Mouse (Mus musculus): ENCODE results near the gene Pou2f1. TPM values are rescaled to one million over a fixed set of nuclear protein-coding genes. Genes with fewer than 3 reads are reported as not detected.

Gene Pou2f1
- polyA plus RNA-seq, 1 experiment = 22.9 TPM

GRCm38 (mm10) chr1:165930510-165930909, 72.0 kb downstream of the Pou2f1 start:
- WGBS = 82% methylated on average over 3 of the region's 3 CpGs
- Histone ChIP-seq H3K27me3 (ENCODE audit: control insufficient read depth, insufficient read depth, low read length) (no peaks in the 10 kb centered on the region), H3K36me3 (ENCODE audit: control insufficient read depth, insufficient read depth, low read length) (no peaks in the 10 kb centered on the region; the same call in 1 of the 2 replicates), H3K4me3 (ENCODE audit: extremely low read depth, insufficient read depth, insufficient read length) (no peak overlapping the region), H3K27ac (ENCODE audit: insufficient read depth, low read length) (no peak overlapping the region), H3K4me1 (ENCODE audit: control insufficient read depth, insufficient read depth, insufficient read length) (peaks cover 7% of the 10 kb centered on the region)
- TF ChIP-seq CTCF (IDR thresholded peaks at IDR 0.05; ENCODE audit: extremely low read depth, insufficient read depth, insufficient read length, insufficient replicate concordance) (no peak), POLR2A (IDR thresholded peaks at IDR 0.05; ENCODE audit: low read depth, low read length) (no peak)
- no peak for DNase-seq (ENCODE audit: low read depth in 1 of 2, low spot score in 2 of 2)

GRCm38 (mm10) chr1:165927507-165928279, 74.8 kb downstream of the Pou2f1 start:
- no peak overlapping the region; the same call in 1 of the 2 replicates for H3K4me3 ChIP-seq (ENCODE audit: extremely low read depth, insufficient read depth, insufficient read length)
- no peak overlapping the region for H3K27ac ChIP-seq (ENCODE audit: insufficient read depth, low read length)
- 70% methylated on average over 7 of the region's 7 CpGs for WGBS
- no peaks in the 10 kb centered on the region for H3K27me3 ChIP-seq (ENCODE audit: control insufficient read depth, insufficient read depth, low read length)
- peaks cover 7% of the 10 kb centered on the region for H3K4me1 ChIP-seq (ENCODE audit: control insufficient read depth, insufficient read depth, insufficient read length)
- no peak for TF ChIP-seq POLR2A (IDR thresholded peaks at IDR 0.05; ENCODE audit: low read depth, low read length)
- TF ChIP-seq CTCF (IDR thresholded peaks at IDR 0.05; ENCODE audit: extremely low read depth, insufficient read depth, insufficient read length, insufficient replicate concordance) = no peak
- H3K36me3 ChIP-seq (ENCODE audit: control insufficient read depth, insufficient read depth, low read length) = no peaks in the 10 kb centered on the region; the same call in 1 of the 2 replicates
- DNase-seq (ENCODE audit: low read depth in 1 of 2, low spot score in 2 of 2) = peak in 1 of 2 experiments; percentile 48

GRCm38 (mm10) chr1:165925207-165925606, 77.3 kb downstream of the Pou2f1 start:
- Histone ChIP-seq H3K27me3 (ENCODE audit: control insufficient read depth, insufficient read depth, low read length) (no peaks in the 10 kb centered on the region), H3K4me1 (ENCODE audit: control insufficient read depth, insufficient read depth, insufficient read length) (peaks cover 5% of the 10 kb centered on the region), H3K36me3 (ENCODE audit: control insufficient read depth, insufficient read depth, low read length) (no peaks in the 10 kb centered on the region), H3K4me3 (ENCODE audit: extremely low read depth, insufficient read depth, insufficient read length) (no peak overlapping the region), H3K27ac (ENCODE audit: insufficient read depth, low read length) (no peak overlapping the region)
- TF ChIP-seq CTCF (IDR thresholded peaks at IDR 0.05; ENCODE audit: extremely low read depth, insufficient read depth, insufficient read length, insufficient replicate concordance) (no peak), POLR2A (IDR thresholded peaks at IDR 0.05; ENCODE audit: low read depth, low read length) (no peak)
- DNase-seq (ENCODE audit: low read depth in 1 of 2, low spot score in 2 of 2) = no peak
- WGBS = 86% methylated on average over 2 of the region's 2 CpGs

- TF ChIP-seq POLR2A (IDR thresholded peaks at IDR 0.05; ENCODE audit: low read depth, low read length) = no peak
- no peak overlapping the region for H3K27ac ChIP-seq (ENCODE audit: insufficient read depth, low read length)
- no peak for DNase-seq (ENCODE audit: low read depth in 1 of 2, low spot score in 2 of 2)
- H3K4me3 ChIP-seq (ENCODE audit: extremely low read depth, insufficient read depth, insufficient read length) = no peak overlapping the region
- H3K27me3 ChIP-seq (ENCODE audit: control insufficient read depth, insufficient read depth, low read length) = no peaks in the 10 kb centered on the region
- H3K36me3 ChIP-seq (ENCODE audit: control insufficient read depth, insufficient read depth, low read length) = no peaks in the 10 kb centered on the region
- 85% methylated on average over 1 of the region's 1 CpGs for WGBS
- no peaks in the 10 kb centered on the region; the same call in 1 of the 2 replicates for H3K4me1 ChIP-seq (ENCODE audit: control insufficient read depth, insufficient read depth, insufficient read length)
Measured at GRCm38 (mm10) chr1:165922488-165922887, 80.0 kb downstream of the Pou2f1 start.

- H3K4me3 ChIP-seq (ENCODE audit: extremely low read depth, insufficient read depth, insufficient read length) = no peak overlapping the region
- 80% methylated on average over 3 of the region's 3 CpGs for WGBS
Measured at GRCm38 (mm10) chr1:165921026-165921425, 81.5 kb downstream of the Pou2f1 start.

GRCm38 (mm10) chr1:165914416-165914801, 88.1 kb downstream of the Pou2f1 start:
- DNase-seq (ENCODE audit: low read depth in 1 of 2, low spot score in 2 of 2) = no peak
- Histone ChIP-seq H3K27ac (ENCODE audit: insufficient read depth, low read length) (no peak overlapping the region), H3K36me3 (ENCODE audit: control insufficient read depth, insufficient read depth, low read length) (peaks cover 16% of the 10 kb centered on the region), H3K27me3 (ENCODE audit: control insufficient read depth, insufficient read depth, low read length) (no peaks in the 10 kb centered on the region), H3K4me1 (ENCODE audit: control insufficient read depth, insufficient read depth, insufficient read length) (no peaks in the 10 kb centered on the region; the same call in 1 of the 2 replicates), H3K4me3 (ENCODE audit: extremely low read depth, insufficient read depth, insufficient read length) (no peak overlapping the region)
- TF ChIP-seq CTCF (IDR thresholded peaks at IDR 0.05; ENCODE audit: extremely low read depth, insufficient read depth, insufficient read length, insufficient replicate concordance) (no peak), POLR2A (IDR thresholded peaks at IDR 0.05; ENCODE audit: low read depth, low read length) (no peak)
- 93% methylated on average over 2 of the region's 2 CpGs for WGBS

More at GRCm38 (mm10) chr1:165921026-165921425, 81.5 kb downstream of the Pou2f1 start:
- TF ChIP-seq POLR2A (IDR thresholded peaks at IDR 0.05; ENCODE audit: low read depth, low read length) (no peak), CTCF (IDR thresholded peaks at IDR 0.05; ENCODE audit: extremely low read depth, insufficient read depth, insufficient read length, insufficient replicate concordance) (no peak)
- H3K36me3 ChIP-seq (ENCODE audit: control insufficient read depth, insufficient read depth, low read length) = peaks cover 6% of the 10 kb centered on the region
- no peak for DNase-seq (ENCODE audit: low read depth in 1 of 2, low spot score in 2 of 2)
- no peaks in the 10 kb centered on the region; the same call in 1 of the 2 replicates for H3K4me1 ChIP-seq (ENCODE audit: control insufficient read depth, insufficient read depth, insufficient read length)
- no peaks in the 10 kb centered on the region for H3K27me3 ChIP-seq (ENCODE audit: control insufficient read depth, insufficient read depth, low read length)
- no peak overlapping the region for H3K27ac ChIP-seq (ENCODE audit: insufficient read depth, low read length)
